Mouse (Mus musculus) lung, adult 2 months (tissue): ENCODE results near the gene Cdk11b.

Experiments used
- CTCF ChIP-seq: fragments of 200-500 bp; IDR thresholded peaks from 2 replicates; pipeline ENCODE4 v1.5.1; 2011; ENCODE audit warnings: mild to moderate bottlenecking, low read length, control low read depth; ENCODE audit not compliant: insufficient read depth
- POLR2A ChIP-seq: fragments of 200-500 bp; IDR thresholded peaks from 2 replicates; pipeline ENCODE4 v1.6.1; 2011; ENCODE audit warnings: low read depth, mild to moderate bottlenecking, control low read depth, low read length, borderline replicate concordance; ENCODE audit errors: extremely low read depth

- no peak for TF ChIP-seq POLR2A
- no peak for TF ChIP-seq CTCF
Measured at GRCm38 (mm10) chr4:155654183-155654455, 29.5 kb downstream of the Cdk11b start.
